Mouse (Mus musculus) gastrocnemius, adult 2 months (tissue): ENCODE measurements around the gene Olfr713. TPM values are rescaled to one million over a fixed set of nuclear protein-coding genes. Genes with fewer than 3 reads are reported as not detected.

Experiments used
- DNase-seq: peaks from one replicate; pipeline ENCODE4 v3.0.0; 2022
- H3K27ac ChIP-seq: fragments of 200-600 bp; 2 replicates; pipeline ENCODE4 v1.8.1; 2022; ENCODE audit warnings: mild to moderate bottlenecking
- H3K4me3 ChIP-seq: fragments of 200-600 bp; 2 replicates; pipeline ENCODE4 v1.8.1; 2022; ENCODE audit warnings: mild to moderate bottlenecking, moderate library complexity
- CTCF ChIP-seq: fragments of 200-600 bp; IDR thresholded peaks from 2 replicates; pipeline ENCODE4 v1.8.1; 2022; ENCODE audit warnings: antibody characterized with exemption, mild to moderate bottlenecking, moderate library complexity
- intact Hi-C: fragments of 180-260 bp; cut with DNase I; formaldehyde crosslinking; loops from one replicate; pipeline ENCODE4 v1.15.1; 2025
- long read RNA-seq, 2 experiments: library from polyadenylated mRNA; stranded (forward); transcript quantifications; one replicate each; pipeline ENCODE4 v2.0.0; 2021
- total RNA-seq, 2 experiments: library from RNA; stranded (reverse); gene quantifications; 2 replicates each; pipeline ENCODE4 v1.2.3; 2021

Olfr713 gene
- total RNA-seq = not detected
- long read RNA-seq, experiment 1 = 0 reads
- long read RNA-seq, experiment 2 = 0 reads

GRCm38 (mm10) chr7:107030874-107031273, at the start of gene Olfr713:
TSS of gene Olfr713 (plus strand) at chr7:107031174.
- intact Hi-C loops = no loop called here
- TF ChIP-seq CTCF = no peak

GRCm38 (mm10) chr7:106985236-106985635, 45.7 kb upstream of the Olfr713 start:
- no peak for DNase-seq
- Histone ChIP-seq H3K4me3 (no peak overlapping the region), H3K27ac (no peak overlapping the region)
- intact Hi-C loops = no loop called here
- TF ChIP-seq CTCF = no peak

More at GRCm38 (mm10) chr7:107030874-107031273, at the start of gene Olfr713:
- no peak for DNase-seq
- Histone ChIP-seq H3K27ac (no peak within 1 kb of the TSS), H3K4me3 (no peak within 1 kb of the TSS)

GRCm38 (mm10) chr7:107000798-107001197, 30.2 kb upstream of the Olfr713 start:
- DNase-seq = no peak
- no peak overlapping the region for H3K27ac ChIP-seq
- no peak overlapping the region for H3K4me3 ChIP-seq
- no peak for TF ChIP-seq CTCF
- intact Hi-C loops = no loop called here

GRCm38 (mm10) chr7:107004169-107004568, 26.8 kb upstream of the Olfr713 start:
- Histone ChIP-seq H3K27ac (no peak overlapping the region), H3K4me3 (no peak overlapping the region)
- intact Hi-C loops = no loop called here
- DNase-seq = no peak
- TF ChIP-seq CTCF = no peak

DNA sequence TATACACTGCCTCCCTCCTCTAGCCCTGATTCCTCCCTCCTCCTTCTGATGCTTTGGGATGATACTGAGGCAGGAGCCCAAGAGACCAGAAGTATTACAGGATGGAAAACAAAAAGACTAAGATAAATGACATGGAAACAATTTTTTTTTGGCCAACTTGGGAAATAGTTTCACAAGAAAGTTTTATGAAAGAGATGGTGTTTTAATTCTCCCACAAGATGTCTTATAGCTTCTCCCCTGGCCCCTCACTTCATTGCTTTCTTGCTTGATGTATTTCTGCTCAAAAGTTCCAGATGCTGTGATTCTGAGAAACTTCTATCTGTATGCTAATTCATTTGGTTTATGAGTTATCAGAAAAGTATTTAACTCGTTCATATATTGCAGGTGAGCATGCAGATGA, 25.0 kb upstream of the Olfr713 start, which contains the start of gene Olfr2:
TSS of gene Olfr2 (minus strand) at position 101 of the 400 bp plus-strand sequence.
- TF ChIP-seq CTCF = no peak
- intact Hi-C loops = no loop called here
- Histone ChIP-seq H3K4me3 (no peak within 1 kb of the TSS), H3K27ac (no peak within 1 kb of the TSS)
- no peak for DNase-seq

- TF ChIP-seq CTCF = no peak
- intact Hi-C loops = no loop called here
Observed at GRCm38 (mm10) chr7:107039934-107040563, 9.1 kb downstream of the Olfr713 start.

DNA sequence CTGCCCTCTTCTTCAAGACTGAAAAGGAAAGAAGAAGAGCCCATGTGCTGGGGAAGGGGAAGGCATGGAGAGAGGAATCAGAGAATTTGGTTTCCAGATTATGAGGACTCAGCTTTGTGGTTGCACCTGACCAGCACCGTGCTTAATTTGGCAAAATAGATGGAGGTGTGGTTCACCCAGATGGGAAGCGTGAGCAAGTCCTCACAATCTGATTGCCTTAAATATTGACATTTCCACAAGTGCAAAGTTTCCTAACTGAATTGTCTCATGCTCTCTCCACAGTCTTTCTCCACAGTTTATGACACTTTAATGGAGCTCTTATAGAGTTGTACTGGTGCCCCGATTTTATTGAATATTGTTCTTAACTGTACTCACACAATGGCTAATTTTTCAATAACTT, 12.2 kb downstream of the Olfr713 start:
- DNase-seq = no peak
- TF ChIP-seq CTCF = no peak
- Histone ChIP-seq H3K4me3 (no peak overlapping the region), H3K27ac (no peak overlapping the region)
- intact Hi-C loops = no loop called here

More at GRCm38 (mm10) chr7:107039934-107040563, 9.1 kb downstream of the Olfr713 start:
- H3K27ac ChIP-seq = no peak overlapping the region
- no peak overlapping the region for H3K4me3 ChIP-seq
- DNase-seq = no peak

DNA sequence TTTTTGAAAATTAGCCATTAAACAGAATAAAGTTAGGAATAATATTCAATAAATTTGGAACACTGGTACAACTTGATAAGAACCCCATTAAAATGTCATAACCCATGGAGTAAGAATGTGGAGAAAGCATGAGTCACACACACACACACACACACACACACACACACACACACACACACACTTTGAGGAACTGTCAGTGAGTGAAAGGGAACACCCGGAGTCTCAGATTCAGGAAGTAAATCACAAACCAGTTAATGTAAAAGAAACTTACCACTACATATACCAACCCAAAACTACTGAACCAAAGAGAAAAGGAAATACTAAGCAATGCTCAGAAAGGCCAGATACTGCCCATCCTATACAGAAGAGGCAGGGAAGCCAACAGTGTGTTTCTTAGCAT, 13.4 kb downstream of the Olfr713 start:
- intact Hi-C loops = no loop called here
- TF ChIP-seq CTCF = no peak
- H3K27ac ChIP-seq = no peak overlapping the region

GRCm38 (mm10) chr7:107045833-107046232, 14.9 kb downstream of the Olfr713 start:
- Histone ChIP-seq H3K27ac (no peak overlapping the region), H3K4me3 (no peak overlapping the region)
- TF ChIP-seq CTCF = peak; percentile 60
- intact Hi-C loops = no loop called here
- no peak for DNase-seq

More for the DNA sequence above, 13.4 kb downstream of the Olfr713 start:
- no peak overlapping the region for H3K4me3 ChIP-seq
- no peak for DNase-seq

GRCm38 (mm10) chr7:107047578-107047977, 16.6 kb downstream of the Olfr713 start:
- H3K27ac ChIP-seq = no peak overlapping the region
- intact Hi-C loops = no loop called here
- H3K4me3 ChIP-seq = no peak overlapping the region
- no peak for DNase-seq
- TF ChIP-seq CTCF = no peak

DNA sequence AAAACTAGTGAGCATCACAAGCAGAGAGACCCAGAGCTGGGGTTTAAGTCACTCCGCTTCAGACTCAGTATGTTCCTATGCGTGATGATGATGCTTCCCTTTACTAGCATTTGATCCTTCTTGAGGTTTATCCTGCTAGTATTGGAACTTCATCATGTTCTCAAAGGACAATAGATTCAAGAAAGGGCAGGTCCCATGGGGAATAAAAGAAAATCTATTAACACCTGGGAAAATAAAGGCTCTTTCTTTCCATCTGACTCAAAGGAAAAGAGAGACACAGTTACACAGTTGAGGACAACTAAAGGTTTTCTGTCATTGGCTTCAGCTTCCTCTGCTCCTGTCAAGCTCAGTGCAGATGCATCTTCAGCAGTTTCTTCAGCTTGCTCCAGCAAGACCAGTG, 39.7 kb downstream of the Olfr713 start, which contains the start of gene Olfr714:
TSS of gene Olfr714 (plus strand) at position 301 of the 400 bp plus-strand sequence.
- Histone ChIP-seq H3K27ac (no peak within 1 kb of the TSS), H3K4me3 (no peak within 1 kb of the TSS)
- DNase-seq = no peak
- intact Hi-C loops = no loop called here
- TF ChIP-seq CTCF = no peak

Other genes starting within 250 kb of the Olfr713 start
- not detected for gene Olfr699, start 238.0 kb upstream of the Olfr713 start, total RNA-seq
- not detected for gene Olfr700, start 222.3 kb upstream of the Olfr713 start, total RNA-seq
- not detected for gene Olfr701, start 217.0 kb upstream of the Olfr713 start, total RNA-seq
- gene Olfr702, start 197.3 kb upstream of the Olfr713 start, total RNA-seq = not detected
- not detected for gene Olfr703, start 187.8 kb upstream of the Olfr713 start, total RNA-seq
- gene Olfr704, start 168.0 kb upstream of the Olfr713 start, total RNA-seq = not detected
- gene Olfr705, start 154.3 kb upstream of the Olfr713 start, total RNA-seq = not detected
- not detected for gene Olfr706, start 143.0 kb upstream of the Olfr713 start, total RNA-seq
- not detected for gene Olfr707, start 129.9 kb upstream of the Olfr713 start, total RNA-seq
- not detected for gene Olfr1532-ps1, start 123.2 kb upstream of the Olfr713 start, total RNA-seq
- not detected for gene Olfr709-ps1, start 99.0 kb upstream of the Olfr713 start, total RNA-seq
- not detected for gene Olfr710, start 82.9 kb upstream of the Olfr713 start, total RNA-seq
- gene Olfr6, start 67.2 kb upstream of the Olfr713 start, total RNA-seq = not detected
- gene Olfr711, start 55.7 kb upstream of the Olfr713 start, total RNA-seq = not detected
- not detected for gene Olfr2, start 25.1 kb upstream of the Olfr713 start, total RNA-seq
- not detected for gene Olfr714, start 39.8 kb downstream of the Olfr713 start, total RNA-seq
- gene Olfr17, start 62.0 kb downstream of the Olfr713 start, total RNA-seq = not detected
- gene Olfr715b, start 79.2 kb downstream of the Olfr713 start, total RNA-seq = not detected
- not detected for gene Olfr715, start 99.9 kb downstream of the Olfr713 start, total RNA-seq
- gene Olfr716, start 107.2 kb downstream of the Olfr713 start, total RNA-seq = not detected
- gene Nlrp14, start 135.8 kb downstream of the Olfr713 start, total RNA-seq = not detected
- not detected for gene Rbmxl2, start 178.3 kb downstream of the Olfr713 start, total RNA-seq